Mouse (Mus musculus): ENCODE results near the gene Aebp1.

The Aebp1 gene

GRCm38 (mm10) chr11:5861678-5862393 is at the start of gene Aebp1:
Gene Aebp1 (plus strand): TSS chr11:5861947.
- DNase-seq (ENCODE audit: low spot score in 2 of 2), result peak in 1 of 2 experiments; percentile 33

GRCm38 (mm10) chr11:5813381-5813780 is 48.4 kb upstream of the Aebp1 start:
- no peak for DNase-seq (ENCODE audit: low spot score in 2 of 2)

- no peak for DNase-seq (ENCODE audit: low spot score in 2 of 2)
These were observed 42.5 kb upstream of the Aebp1 start for GRCm38 (mm10) chr11:5819223-5819622.

- DNase-seq (ENCODE audit: low spot score in 2 of 2), result no peak
These were observed 36.3 kb upstream of the Aebp1 start for GRCm38 (mm10) chr11:5825432-5825831.

- DNase-seq (ENCODE audit: low spot score in 2 of 2), result no peak
These were observed 33.8 kb upstream of the Aebp1 start for GRCm38 (mm10) chr11:5827931-5828330.

GRCm38 (mm10) chr11:5828509-5829191 is 33.1 kb upstream of the Aebp1 start:
- no peak for DNase-seq (ENCODE audit: low spot score in 2 of 2)

- no peak for DNase-seq (ENCODE audit: low spot score in 2 of 2)
These were observed 32.4 kb upstream of the Aebp1 start for GRCm38 (mm10) chr11:5829327-5829726.

GRCm38 (mm10) chr11:5834506-5834905 is 27.2 kb upstream of the Aebp1 start:
- peak in 1 of 2 experiments; percentile 20 for DNase-seq (ENCODE audit: low spot score in 2 of 2)

- no peak for DNase-seq (ENCODE audit: low spot score in 2 of 2)
These were observed 26.7 kb upstream of the Aebp1 start for GRCm38 (mm10) chr11:5835057-5835456.

- DNase-seq (ENCODE audit: low spot score in 2 of 2), result no peak
These were observed 25.6 kb upstream of the Aebp1 start for GRCm38 (mm10) chr11:5836126-5836525.

- peak; percentile 91 for DNase-seq (ENCODE audit: low spot score in 2 of 2)
These were observed 24.2 kb upstream of the Aebp1 start, which contains the start of gene Polm for GRCm38 (mm10) chr11:5837251-5838246. Gene Polm (minus strand): TSS chr11:5838016.

- no peak for DNase-seq (ENCODE audit: low spot score in 2 of 2)
These were observed 21.4 kb upstream of the Aebp1 start for GRCm38 (mm10) chr11:5840346-5840745.

- no peak for DNase-seq (ENCODE audit: low spot score in 2 of 2)
These were observed 20.0 kb upstream of the Aebp1 start for GRCm38 (mm10) chr11:5841751-5842150.

GRCm38 (mm10) chr11:5843131-5843530 is 18.6 kb upstream of the Aebp1 start:
- DNase-seq (ENCODE audit: low spot score in 2 of 2), result no peak

GRCm38 (mm10) chr11:5846639-5847345 is 15.0 kb upstream of the Aebp1 start:
- no peak for DNase-seq (ENCODE audit: low spot score in 2 of 2)

- no peak for DNase-seq (ENCODE audit: low spot score in 2 of 2)
These were observed 13.0 kb upstream of the Aebp1 start for GRCm38 (mm10) chr11:5848741-5849140.

- DNase-seq (ENCODE audit: low spot score in 2 of 2), result no peak
These were observed 12.4 kb upstream of the Aebp1 start for GRCm38 (mm10) chr11:5849316-5849715.

- no peak for DNase-seq (ENCODE audit: low spot score in 2 of 2)
These were observed 11.3 kb upstream of the Aebp1 start for GRCm38 (mm10) chr11:5850452-5850851.

- DNase-seq (ENCODE audit: low spot score in 2 of 2), result no peak
These were observed 10.6 kb upstream of the Aebp1 start for GRCm38 (mm10) chr11:5851021-5851736.

- no peak for DNase-seq (ENCODE audit: low spot score in 2 of 2)
These were observed 9.4 kb upstream of the Aebp1 start for GRCm38 (mm10) chr11:5852314-5852713.

- no peak for DNase-seq (ENCODE audit: low spot score in 2 of 2)
These were observed 6.3 kb upstream of the Aebp1 start for GRCm38 (mm10) chr11:5855481-5855880.
